Mouse (Mus musculus): ENCODE data around the gene Swt1. TPM values are rescaled to one million over a fixed set of nuclear protein-coding genes. Genes with fewer than 3 reads are reported as not detected.

Swt1 gene
- polyA plus RNA-seq, 1 experiment from 2014 or later, result 25.1 TPM

DNA sequence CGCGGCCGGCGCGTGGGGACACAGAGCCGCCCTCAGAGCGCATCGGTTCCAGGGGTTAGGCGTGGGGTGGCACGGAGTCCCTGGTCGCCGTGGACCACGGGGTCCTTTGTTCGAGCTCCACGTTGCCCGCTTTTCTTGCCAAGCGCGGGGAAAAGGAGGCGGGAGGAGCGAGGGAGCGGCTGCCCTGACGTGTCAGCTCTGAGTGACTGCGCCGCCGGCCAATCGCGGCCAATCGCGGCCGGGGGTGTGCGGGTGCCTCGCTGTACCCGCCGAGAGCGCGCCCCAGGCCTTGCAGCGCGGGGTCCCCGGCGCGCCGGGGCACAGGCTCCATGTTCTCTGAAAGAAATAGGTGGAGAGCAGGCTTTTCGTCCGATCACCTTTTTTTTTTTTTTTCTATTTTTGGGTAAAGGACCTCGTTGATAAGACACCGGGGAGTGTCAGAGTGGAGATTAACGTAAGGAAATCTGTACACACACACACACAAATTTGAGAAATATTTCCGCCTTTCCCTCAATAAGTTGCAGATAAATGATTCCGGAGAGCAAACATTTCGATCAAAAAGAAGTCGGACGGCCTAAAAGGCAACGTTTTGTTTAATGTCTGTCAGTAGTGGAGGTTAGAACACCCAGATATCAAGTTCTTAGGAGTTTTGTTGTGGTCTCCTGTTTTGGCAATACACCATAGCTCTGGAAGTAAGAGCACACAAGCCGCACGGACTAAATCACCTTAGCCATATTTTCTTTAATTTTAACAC, 83.0 kb downstream of the Swt1 start:
- Histone ChIP-seq H3K9me3 (ENCODE audit: control insufficient read depth, low read length) (no peaks in the 10 kb centered on the region), H3K27me3 (ENCODE audit: control insufficient read depth, insufficient read depth, low read length) (no peaks in the 10 kb centered on the region), H3K4me3 (ENCODE audit: low read depth, low read length) (peak overlapping the region; percentile 88), H3K4me2 (replicated peaks; ENCODE audit: low read depth) (peak overlapping the region; percentile 61), H3K9ac (ENCODE audit: low read length) (peak overlapping the region; percentile 91), H3K4me1 (replicated peaks; ENCODE audit: control insufficient read depth, insufficient read depth) (0 out of 2 replicates have a peak, but pooled peaks cover 2% of the 10 kb centered on the region), H3K36me3 (ENCODE audit: control insufficient read depth, insufficient read depth, low read length) (peaks cover 1% of the 10 kb centered on the region; the same call in 1 of the 2 replicates), H3K27ac (replicated peaks) (peak overlapping the region; percentile 96)
- ATAC-seq (ENCODE audit: low FRiP score, low TSS enrichment) (peak; percentile 68), DNase-seq (ENCODE audit: low spot score) (peak; percentile 95)
- TF ChIP-seq CTCF (IDR thresholded peaks at IDR 0.05; ENCODE audit: low read depth) (no peak), EP300 (optimal IDR thresholded peaks at IDR 0.05) (no peak)
- under 1% methylated on average over 45 of the region's 55 CpGs for WGBS

DNA sequence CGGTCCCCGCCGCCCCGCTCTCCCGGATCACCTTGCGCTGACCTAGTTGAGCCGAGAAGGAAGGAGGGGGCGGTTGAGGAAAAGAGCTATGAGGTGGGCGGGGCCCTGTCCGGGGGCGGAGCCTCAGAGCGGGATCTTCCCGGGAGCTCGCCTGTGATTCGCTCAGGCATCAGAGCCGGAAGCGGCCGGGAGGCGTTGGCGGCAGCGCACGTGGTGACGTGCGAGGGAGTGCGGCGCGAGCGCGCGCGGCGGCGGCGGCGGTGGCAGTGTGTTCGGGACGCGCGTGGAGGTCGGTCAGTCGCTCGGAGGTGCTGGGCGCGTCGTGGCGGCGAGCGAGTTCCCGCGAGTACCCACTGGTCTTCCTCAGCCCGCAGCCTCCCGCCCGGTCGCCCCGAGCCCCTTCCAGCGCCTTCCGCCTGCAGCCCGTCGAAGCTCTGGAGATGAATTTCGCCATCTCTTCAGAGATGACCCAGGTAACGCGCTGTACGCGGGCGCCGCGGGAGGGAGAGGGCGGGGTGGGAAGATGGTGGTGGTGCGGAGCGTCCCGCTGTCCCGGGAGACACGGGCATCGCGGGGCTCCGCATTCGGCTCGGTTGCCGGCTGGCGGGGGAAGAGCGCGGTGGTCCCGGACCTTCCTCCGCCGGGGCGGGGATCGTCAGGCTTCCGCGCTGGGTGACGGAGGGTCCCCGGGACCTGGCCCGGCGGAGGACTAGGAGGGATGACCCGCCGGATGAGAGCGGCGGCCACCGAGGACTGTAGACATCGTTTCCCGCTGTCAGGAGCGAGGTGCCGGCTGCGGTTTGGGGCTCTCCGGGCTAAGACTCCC, 83.8 kb downstream of the Swt1 start, which contains the start of gene Ivns1abp:
Ivns1abp (plus strand) TSS at position 195 of the 826 bp plus-strand sequence.
- H3K4me1 ChIP-seq (replicated peaks; ENCODE audit: control insufficient read depth, insufficient read depth), result 0 out of 2 replicates have a peak, but pooled peaks cover 2% of the 10 kb centered on the region
- DNase-seq (ENCODE audit: low spot score), result peak; percentile 99

DNA sequence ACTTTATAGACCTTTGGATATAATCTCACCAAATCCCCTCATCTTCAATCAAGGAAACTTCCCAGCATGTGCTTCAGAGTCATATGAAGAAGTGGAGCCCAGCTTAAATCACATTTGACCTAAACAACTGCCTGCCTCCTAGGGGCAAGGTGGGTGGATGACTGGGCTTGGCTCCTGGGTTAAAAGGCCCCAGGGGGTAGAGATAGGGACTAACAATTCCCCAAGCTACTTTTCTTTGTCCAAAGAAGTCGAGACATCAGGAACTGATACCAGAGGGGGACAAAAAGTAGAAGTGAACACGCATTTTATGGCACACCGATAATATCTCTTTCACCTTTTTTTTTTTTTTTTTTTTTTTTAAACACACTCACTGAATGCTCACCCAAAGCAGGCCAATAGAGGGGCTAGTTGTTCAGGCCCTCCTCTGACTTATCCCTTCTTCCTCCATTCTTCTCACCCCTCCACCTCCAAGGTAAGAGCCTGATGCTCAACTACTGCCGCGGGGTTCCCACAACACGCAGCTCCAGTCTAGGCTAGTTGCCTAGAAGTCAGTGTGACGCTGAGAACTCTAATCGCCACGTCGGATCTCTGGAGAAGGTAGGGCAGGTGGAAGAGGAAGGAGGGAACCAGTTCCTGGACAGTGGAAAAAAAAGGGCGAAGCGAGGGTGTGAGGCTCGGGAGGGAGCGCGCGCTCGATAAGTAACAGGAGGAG, 84.5 kb downstream of the Swt1 start:
- Histone ChIP-seq H3K27ac (replicated peaks) (peak overlapping the region; percentile 88), H3K9me3 (ENCODE audit: control insufficient read depth, low read length) (no peaks in the 10 kb centered on the region), H3K9ac (ENCODE audit: low read length) (peak overlapping the region; percentile 91), H3K4me2 (replicated peaks; ENCODE audit: low read depth) (peak overlapping the region; percentile 61), H3K27me3 (ENCODE audit: control insufficient read depth, insufficient read depth, low read length) (no peaks in the 10 kb centered on the region), H3K4me3 (ENCODE audit: low read depth, low read length) (peak overlapping the region; percentile 88), H3K36me3 (ENCODE audit: control insufficient read depth, insufficient read depth, low read length) (no peaks in the 10 kb centered on the region), H3K4me1 (replicated peaks; ENCODE audit: control insufficient read depth, insufficient read depth) (0 out of 2 replicates have a peak, but pooled peaks cover 2% of the 10 kb centered on the region)
- 3% methylated on average over 17 of the region's 17 CpGs for WGBS
- ATAC-seq (ENCODE audit: low FRiP score, low TSS enrichment) (no peak), DNase-seq (ENCODE audit: low spot score) (peak; percentile 47)
- TF ChIP-seq EP300 (optimal IDR thresholded peaks at IDR 0.05) (no peak), CTCF (IDR thresholded peaks at IDR 0.05; ENCODE audit: low read depth) (peak; percentile 39)

More for the DNA sequence above, 83.8 kb downstream of the Swt1 start, which contains the start of gene Ivns1abp:
- Histone ChIP-seq H3K36me3 (ENCODE audit: control insufficient read depth, insufficient read depth, low read length) (no peaks in the 10 kb centered on the region), H3K27me3 (ENCODE audit: control insufficient read depth, insufficient read depth, low read length) (no peaks in the 10 kb centered on the region), H3K9me3 (ENCODE audit: control insufficient read depth, low read length) (no peaks in the 10 kb centered on the region), H3K4me2 (replicated peaks; ENCODE audit: low read depth) (peak within 1 kb of the TSS; percentile 61), H3K9ac (ENCODE audit: low read length) (peak within 1 kb of the TSS; percentile 91), H3K4me3 (ENCODE audit: low read depth, low read length) (peak within 1 kb of the TSS; percentile 88), H3K27ac (replicated peaks) (peak within 1 kb of the TSS; percentile 96)
- 1% methylated on average over 72 of the region's 104 CpGs for WGBS
- ATAC-seq (ENCODE audit: low FRiP score, low TSS enrichment), result peak; percentile 95
- no peak for TF ChIP-seq CTCF (IDR thresholded peaks at IDR 0.05; ENCODE audit: low read depth)
- TF ChIP-seq EP300 (optimal IDR thresholded peaks at IDR 0.05), result no peak

DNA sequence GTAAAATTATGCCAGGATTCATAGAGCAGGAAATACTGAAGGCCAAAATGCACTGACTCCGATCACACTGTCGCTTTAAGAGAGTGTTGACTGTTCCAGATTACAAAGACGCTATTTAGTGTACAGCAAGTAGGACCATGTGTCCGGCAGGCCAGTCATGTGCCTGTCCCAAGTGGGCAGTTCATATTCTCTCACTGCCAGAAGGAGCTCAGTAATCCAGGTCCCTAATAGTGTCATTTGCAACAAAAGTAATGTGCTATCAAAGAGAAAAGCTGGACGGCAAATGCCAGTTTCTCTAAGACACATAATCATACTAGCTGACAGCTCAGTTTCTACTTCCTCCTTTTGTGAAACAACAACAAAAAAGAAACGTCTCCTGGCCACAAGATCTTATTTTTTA, 85.3 kb downstream of the Swt1 start:
- ATAC-seq (ENCODE audit: low FRiP score, low TSS enrichment), result peak; percentile 27; the same call in 1 of the 2 replicates
- H3K36me3 ChIP-seq (ENCODE audit: control insufficient read depth, insufficient read depth, low read length), result no peaks in the 10 kb centered on the region
- H3K4me2 ChIP-seq (replicated peaks; ENCODE audit: low read depth), result peak overlapping the region; percentile 61
- peak overlapping the region; percentile 88; the same call in 1 of the 2 replicates for H3K4me3 ChIP-seq (ENCODE audit: low read depth, low read length)
- no peak overlapping the region for H3K9ac ChIP-seq (ENCODE audit: low read length)
- H3K9me3 ChIP-seq (ENCODE audit: control insufficient read depth, low read length), result no peaks in the 10 kb centered on the region
- 0 out of 2 replicates have a peak, but pooled peaks cover 2% of the 10 kb centered on the region for H3K4me1 ChIP-seq (replicated peaks; ENCODE audit: control insufficient read depth, insufficient read depth)
- H3K27me3 ChIP-seq (ENCODE audit: control insufficient read depth, insufficient read depth, low read length), result no peaks in the 10 kb centered on the region
- TF ChIP-seq EP300 (optimal IDR thresholded peaks at IDR 0.05) (no peak), CTCF (IDR thresholded peaks at IDR 0.05; ENCODE audit: low read depth) (no peak)
- WGBS, result 27% methylated on average over 6 of the region's 6 CpGs
- peak; percentile 60 for DNase-seq (ENCODE audit: low spot score)
- peak overlapping the region; percentile 88 for H3K27ac ChIP-seq (replicated peaks)

DNA sequence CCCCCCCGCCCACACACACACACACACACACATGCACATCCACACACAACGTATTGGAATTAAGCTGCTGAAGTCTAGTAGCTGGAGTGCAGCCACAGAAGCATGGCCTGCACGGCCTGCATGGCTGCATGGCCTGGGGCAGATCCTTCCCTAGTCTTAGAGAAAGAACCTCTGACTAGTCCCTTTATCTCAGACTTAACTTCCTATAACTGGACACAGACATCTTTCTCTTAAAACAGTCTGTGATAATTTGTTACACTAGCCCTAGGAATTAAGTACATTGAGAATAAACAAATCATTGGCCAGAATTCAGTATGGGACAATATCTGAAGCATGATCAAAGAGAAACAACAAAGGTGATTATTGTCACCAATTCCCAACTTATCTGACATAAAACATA, 85.9 kb downstream of the Swt1 start:
- Histone ChIP-seq H3K4me3 (ENCODE audit: low read depth, low read length) (no peak overlapping the region), H3K9ac (ENCODE audit: low read length) (no peak overlapping the region), H3K27ac (replicated peaks) (no peak overlapping the region; the same call in 1 of the 2 replicates), H3K27me3 (ENCODE audit: control insufficient read depth, insufficient read depth, low read length) (no peaks in the 10 kb centered on the region), H3K9me3 (ENCODE audit: control insufficient read depth, low read length) (no peaks in the 10 kb centered on the region), H3K4me2 (replicated peaks; ENCODE audit: low read depth) (no peak overlapping the region), H3K36me3 (ENCODE audit: control insufficient read depth, insufficient read depth, low read length) (no peaks in the 10 kb centered on the region), H3K4me1 (replicated peaks; ENCODE audit: control insufficient read depth, insufficient read depth) (0 out of 2 replicates have a peak, but pooled peaks cover 2% of the 10 kb centered on the region)
- DNase-seq (ENCODE audit: low spot score), result no peak
- WGBS, result 52% methylated on average over 3 of the region's 3 CpGs
- TF ChIP-seq EP300 (optimal IDR thresholded peaks at IDR 0.05) (no peak), CTCF (IDR thresholded peaks at IDR 0.05; ENCODE audit: low read depth) (no peak)
- no peak for ATAC-seq (ENCODE audit: low FRiP score, low TSS enrichment)

All from stomach, postnatal 0 days (tissue).